Mouse (Mus musculus) hindbrain, embryonic 12.5 days (tissue): ENCODE results near the gene Smpdl3b. TPM values are rescaled to one million over a fixed set of nuclear protein-coding genes. Genes with fewer than 3 reads are reported as not detected.

ENCODE experiments used
- ATAC-seq: fragments of 200-750 bp; cut with Nextera tagmentation; 2 replicates; pipeline ENCODE4 v1.8.0; 2017; ENCODE audit warnings: moderate TSS enrichment; ENCODE audit not compliant: low FRiP score
- H3K27ac ChIP-seq: fragments of 300-500 bp; sonication (generic); 2 replicates; pipeline ENCODE4 v1.5.1; 2016; ENCODE audit warnings: mild to moderate bottlenecking
- H3K27me3 ChIP-seq: fragments of 300-500 bp; sonication (generic); 2 replicates; pipeline ENCODE4 v1.6.1; 2016; ENCODE audit warnings: mild to moderate bottlenecking
- H3K36me3 ChIP-seq: fragments of 300-500 bp; sonication (generic); 2 replicates; pipeline ENCODE4 v1.6.1; 2016; ENCODE audit warnings: mild to moderate bottlenecking
- H3K4me1 ChIP-seq: fragments of 300-500 bp; sonication (generic); 2 replicates; pipeline ENCODE4 v1.6.1; 2016
- H3K4me2 ChIP-seq: fragments of 300-500 bp; sonication (generic); replicated peaks from 2 replicates; pipeline ENCODE4 v1.6.1; 2016; ENCODE audit warnings: mild to moderate bottlenecking
- H3K4me3 ChIP-seq: fragments of 300-500 bp; sonication (generic); 2 replicates; pipeline ENCODE4 v1.5.1; 2016; ENCODE audit warnings: mild to moderate bottlenecking
- H3K9ac ChIP-seq: fragments of 300-500 bp; sonication (generic); 2 replicates; pipeline ENCODE4 v1.6.1; 2016; ENCODE audit warnings: mild to moderate bottlenecking, moderate library complexity
- H3K9me3 ChIP-seq: fragments of 300-500 bp; sonication (generic); replicated peaks from 2 replicates; pipeline ENCODE4 v1.6.1; 2016; ENCODE audit warnings: mild to moderate bottlenecking
- WGBS: fragments of 180-500 bp; shearing (Covaris S2); methylation state at CpG from one replicate; pipeline ENCODE4 v1.1.7; 2016; 5-methylcytosine and 5-hydroxymethylcytosine counted together
- polyA plus RNA-seq: library from polyadenylated mRNA; unstranded; fragments of >200 nt; fragmentation: Nextera tagmentation; extraction: Ambion mirVana; gene quantifications from 2 replicates; pipeline ENCODE4 v1.2.1, GENCODE M21; 2016

Smpdl3b gene
- polyA plus RNA-seq, 1 experiment from 2014 or later: 1.3 TPM

DNA sequence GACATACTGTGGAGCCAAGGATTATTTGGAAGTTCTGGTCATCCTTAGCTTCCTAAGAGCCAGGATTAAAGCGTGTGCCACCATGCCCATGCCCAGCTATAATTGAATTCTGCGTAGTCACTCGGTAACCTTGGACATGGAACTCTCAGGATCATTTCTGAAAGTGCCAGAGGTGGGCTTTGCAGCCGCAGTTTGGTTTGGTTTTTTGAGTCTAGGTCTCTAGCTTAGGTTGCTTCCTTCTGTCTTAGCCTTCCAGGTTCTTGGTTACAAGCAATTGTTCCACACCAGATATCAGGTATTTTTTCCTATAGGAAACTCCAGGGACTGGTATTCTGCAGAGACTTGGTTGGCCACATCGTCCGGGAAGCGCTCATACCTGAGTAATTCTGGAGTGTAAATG, 43.9 kb downstream of the Smpdl3b start:
- Histone ChIP-seq H3K4me3 (no peak overlapping the region), H3K4me2 (no peak overlapping the region), H3K36me3 (peaks cover 73% of the 10 kb centered on the region), H3K9ac (no peak overlapping the region), H3K4me1 (no peaks in the 10 kb centered on the region), H3K27me3 (no peaks in the 10 kb centered on the region), H3K9me3 (no peaks in the 10 kb centered on the region), H3K27ac (no peak overlapping the region)
- WGBS: 95% methylated on average over 7 of the region's 7 CpGs
- no peak for ATAC-seq

DNA sequence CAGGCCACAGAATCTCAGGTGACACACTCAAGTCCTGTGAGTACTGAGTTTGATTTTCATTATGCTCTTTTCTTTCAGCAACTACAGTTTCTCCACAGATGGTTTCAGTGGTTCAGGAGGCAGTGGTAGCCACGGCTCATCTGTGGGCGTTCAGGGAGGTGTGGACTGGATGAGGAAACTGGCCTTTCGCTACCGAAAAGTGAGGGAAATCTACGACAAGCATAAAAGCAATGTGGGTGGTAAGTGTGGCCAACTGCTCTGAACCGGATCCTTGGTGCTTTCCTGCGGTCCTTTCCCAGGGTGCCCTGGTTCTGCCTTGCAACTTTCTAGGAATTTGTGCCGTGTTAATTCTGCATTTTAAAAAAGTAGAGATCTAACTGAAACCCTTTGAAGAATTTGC, 50.2 kb downstream of the Smpdl3b start:
- Histone ChIP-seq H3K9ac (no peak overlapping the region), H3K4me1 (no peaks in the 10 kb centered on the region), H3K4me3 (no peak overlapping the region), H3K27ac (no peak overlapping the region), H3K27me3 (no peaks in the 10 kb centered on the region), H3K9me3 (no peaks in the 10 kb centered on the region), H3K4me2 (no peak overlapping the region), H3K36me3 (peaks cover 88% of the 10 kb centered on the region)
- WGBS: 96% methylated on average over 8 of the region's 8 CpGs
- ATAC-seq: no peak

GRCm38 (mm10) chr4:132702076-132702475, 55.0 kb downstream of the Smpdl3b start:
- no peaks in the 10 kb centered on the region for H3K9me3 ChIP-seq
- no peak overlapping the region for H3K9ac ChIP-seq
- H3K4me3 ChIP-seq: no peak overlapping the region
- H3K4me2 ChIP-seq: no peak overlapping the region
- 100% methylated on average over 5 of the region's 5 CpGs for WGBS
- H3K27me3 ChIP-seq: no peaks in the 10 kb centered on the region
- no peak for ATAC-seq
- peaks cover 75% of the 10 kb centered on the region for H3K36me3 ChIP-seq
- H3K27ac ChIP-seq: no peak overlapping the region
- no peaks in the 10 kb centered on the region for H3K4me1 ChIP-seq

DNA sequence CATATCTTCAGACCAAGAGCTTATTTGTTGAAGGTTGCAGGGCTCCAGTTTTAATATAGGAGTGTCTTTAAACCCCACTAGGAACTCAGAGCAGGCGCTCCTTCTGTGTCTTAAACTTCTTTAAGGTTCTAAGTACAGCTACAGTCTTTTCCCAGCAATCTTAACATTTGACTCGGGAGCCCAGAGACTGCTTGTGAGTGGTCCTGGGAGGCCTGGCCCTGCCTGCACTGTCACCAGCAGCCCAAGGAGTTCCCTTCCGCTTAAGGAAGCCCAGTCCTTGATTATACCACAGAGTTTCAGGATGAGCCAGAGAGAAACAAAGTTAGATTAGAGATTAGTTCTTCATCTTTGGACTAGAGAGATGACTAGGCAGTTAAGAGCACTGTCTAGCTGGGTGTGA, 63.7 kb downstream of the Smpdl3b start:
- Histone ChIP-seq H3K27me3 (no peaks in the 10 kb centered on the region), H3K4me2 (no peak overlapping the region), H3K9ac (no peak overlapping the region), H3K9me3 (no peaks in the 10 kb centered on the region), H3K36me3 (peaks cover 45% of the 10 kb centered on the region), H3K27ac (no peak overlapping the region), H3K4me1 (no peaks in the 10 kb centered on the region), H3K4me3 (no peak overlapping the region)
- ATAC-seq: no peak
- WGBS: 90% methylated on average over 3 of the region's 3 CpGs

- Histone ChIP-seq H3K27me3 (no peaks in the 10 kb centered on the region), H3K9me3 (no peaks in the 10 kb centered on the region), H3K27ac (no peak overlapping the region), H3K4me1 (no peaks in the 10 kb centered on the region), H3K4me3 (no peak overlapping the region), H3K9ac (no peak overlapping the region), H3K4me2 (no peak overlapping the region), H3K36me3 (peaks cover 35% of the 10 kb centered on the region)
- 89% methylated on average over 2 of the region's 2 CpGs for WGBS
- no peak for ATAC-seq
Observed at GRCm38 (mm10) chr4:132689634-132690033, 67.4 kb downstream of the Smpdl3b start.

Other genes starting within 250 kb of the Smpdl3b start
- 11.1 and 12.1 TPM in 2 replicates for gene Sesn2, start 246.8 kb downstream of the Smpdl3b start, polyA plus RNA-seq
- 1,136 and 1,234 TPM in 2 replicates for gene Atpif1, start 223.6 kb downstream of the Smpdl3b start, polyA plus RNA-seq
- 159 and 164 TPM in 2 replicates for gene Dnajc8, start 221.7 kb downstream of the Smpdl3b start, polyA plus RNA-seq
- gene Ptafr, start 193.2 kb downstream of the Smpdl3b start, polyA plus RNA-seq: 0.34 and 0.76 TPM in 2 replicates
- 25.1 and 29.0 TPM in 2 replicates for gene Eya3, start 118.3 kb downstream of the Smpdl3b start, polyA plus RNA-seq
- 4.6 and 5.8 TPM in 2 replicates for gene Xkr8, start 24.7 kb downstream of the Smpdl3b start, polyA plus RNA-seq
- gene Rpa2, start 11.1 kb upstream of the Smpdl3b start, polyA plus RNA-seq: 74.5 and 83.1 TPM in 2 replicates
- 0.63 and 1.0 TPM in 2 replicates for gene Themis2, start 39.1 kb upstream of the Smpdl3b start, polyA plus RNA-seq
- 51.6 and 52.0 TPM in 2 replicates for gene Ppp1r8, start 85.9 kb upstream of the Smpdl3b start, polyA plus RNA-seq
- 100 and 104 TPM in 2 replicates for gene Stx12, start 127.3 kb upstream of the Smpdl3b start, polyA plus RNA-seq
- 29.6 and 33.8 TPM in 2 replicates for gene Fam76a, start 165.3 kb upstream of the Smpdl3b start, polyA plus RNA-seq
- gene Fgr, start 216.8 kb upstream of the Smpdl3b start, polyA plus RNA-seq: 0.08 TPM in 1 of 2 replicates, not detected in the other